Mouse (Mus musculus) kidney, embryonic 15.5 days (tissue): Measurements from ENCODE around the gene Nfkbia. TPM values are rescaled to one million over a fixed set of nuclear protein-coding genes. Genes with fewer than 3 reads are reported as not detected.

Source experiments
- ATAC-seq: fragments of 200-750 bp; cut with Nextera tagmentation; replicated peaks from 2 replicates; pipeline ENCODE4 v1.8.0; 2017; ENCODE audit warnings: moderate TSS enrichment; ENCODE audit not compliant: low FRiP score
- H3K27ac ChIP-seq: fragments of 300-500 bp; sonication (generic); 2 replicates; pipeline ENCODE4 v1.5.1; 2015; ENCODE audit warnings: mild to moderate bottlenecking, inconsistent platforms
- H3K27me3 ChIP-seq: fragments of 300-500 bp; sonication (generic); 2 replicates; pipeline ENCODE4 v1.6.1; 2015; ENCODE audit warnings: inconsistent platforms
- H3K36me3 ChIP-seq: fragments of 300-500 bp; sonication (generic); 2 replicates; pipeline ENCODE4 v1.6.1; 2015; ENCODE audit warnings: inconsistent platforms
- H3K4me1 ChIP-seq: fragments of 300-500 bp; sonication (generic); 2 replicates; pipeline ENCODE4 v1.6.1; 2015; ENCODE audit warnings: inconsistent platforms
- H3K4me2 ChIP-seq: fragments of 300-500 bp; sonication (generic); 2 replicates; pipeline ENCODE4 v1.6.1; 2015; ENCODE audit warnings: moderate library complexity, mild to moderate bottlenecking, inconsistent platforms
- H3K4me3 ChIP-seq: fragments of 300-500 bp; sonication (generic); replicated peaks from 2 replicates; pipeline ENCODE4 v1.5.1; 2015; ENCODE audit warnings: mild to moderate bottlenecking, inconsistent platforms
- H3K9ac ChIP-seq: fragments of 300-500 bp; sonication (generic); 2 replicates; pipeline ENCODE4 v1.6.1; 2015; ENCODE audit warnings: mild to moderate bottlenecking, inconsistent platforms
- H3K9me3 ChIP-seq: fragments of 300-500 bp; sonication (generic); replicated peaks from 2 replicates; pipeline ENCODE4 v1.6.1; 2016; ENCODE audit warnings: inconsistent platforms
- WGBS: fragments of 180-500 bp; shearing (Covaris S2); methylation state at CpG from one replicate; pipeline ENCODE4 v1.1.7; 2015; ENCODE audit warnings: mixed read lengths; 5-methylcytosine and 5-hydroxymethylcytosine counted together
- polyA plus RNA-seq: library from polyadenylated mRNA; unstranded; fragments of >200 nt; fragmentation: Nextera tagmentation; extraction: Ambion mirVana; gene quantifications from 2 replicates; pipeline ENCODE4 v1.2.1, GENCODE M21; 2015

The Nfkbia gene
- polyA plus RNA-seq, 1 experiment from 2014 or later, result 78.2 TPM

- H3K4me3 ChIP-seq, result no peak overlapping the region
- H3K36me3 ChIP-seq, result no peaks in the 10 kb centered on the region
- H3K9me3 ChIP-seq, result no peaks in the 10 kb centered on the region
- no peaks in the 10 kb centered on the region for H3K27me3 ChIP-seq
- peaks cover 26% of the 10 kb centered on the region for H3K4me1 ChIP-seq
- 17% methylated on average over 8 of the region's 8 CpGs for WGBS
- H3K4me2 ChIP-seq, result no peak overlapping the region
- ATAC-seq, result peak; percentile 77
- 0 out of 2 replicates have a peak overlapping the region, but pooled peaks have one; percentile 30 for H3K27ac ChIP-seq
- H3K9ac ChIP-seq, result no peak overlapping the region
These were observed 18.9 kb downstream of the Nfkbia start for GRCm38 (mm10) chr12:55473250-55474208.

- no peaks in the 10 kb centered on the region for H3K36me3 ChIP-seq
- ATAC-seq, result no peak
These were observed 21.1 kb downstream of the Nfkbia start for GRCm38 (mm10) chr12:55471344-55471743.

DNA sequence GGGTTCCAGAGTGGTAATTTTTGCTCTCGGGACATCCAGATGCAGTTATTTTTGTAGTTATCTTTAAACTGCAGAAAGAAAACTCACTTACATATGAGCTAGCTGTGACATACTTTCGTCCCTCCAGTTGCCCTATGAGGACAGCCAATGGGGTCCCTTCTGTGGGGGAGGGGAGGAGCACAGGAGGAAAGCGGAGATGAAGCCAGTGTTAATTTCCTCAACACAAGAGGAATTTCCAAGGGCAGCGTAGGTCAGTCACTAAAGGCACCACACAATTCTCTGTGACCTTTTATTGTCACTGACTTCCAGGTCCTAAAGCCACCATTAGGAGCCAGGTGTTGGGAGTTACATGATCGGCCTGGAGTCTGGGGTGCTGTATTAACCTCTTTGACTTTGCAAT is 22.0 kb downstream of the Nfkbia start:
- ATAC-seq, result no peak
- no peak overlapping the region for H3K4me3 ChIP-seq
- H3K9ac ChIP-seq, result no peak overlapping the region

More at GRCm38 (mm10) chr12:55471344-55471743, 21.1 kb downstream of the Nfkbia start:
- Histone ChIP-seq H3K4me3 (no peak overlapping the region), H3K4me2 (no peak overlapping the region), H3K9ac (no peak overlapping the region), H3K4me1 (peaks cover 43% of the 10 kb centered on the region), H3K9me3 (no peaks in the 10 kb centered on the region), H3K27me3 (no peaks in the 10 kb centered on the region), H3K27ac (no peak overlapping the region)
- WGBS, result 82% methylated on average over 9 of the region's 9 CpGs

DNA sequence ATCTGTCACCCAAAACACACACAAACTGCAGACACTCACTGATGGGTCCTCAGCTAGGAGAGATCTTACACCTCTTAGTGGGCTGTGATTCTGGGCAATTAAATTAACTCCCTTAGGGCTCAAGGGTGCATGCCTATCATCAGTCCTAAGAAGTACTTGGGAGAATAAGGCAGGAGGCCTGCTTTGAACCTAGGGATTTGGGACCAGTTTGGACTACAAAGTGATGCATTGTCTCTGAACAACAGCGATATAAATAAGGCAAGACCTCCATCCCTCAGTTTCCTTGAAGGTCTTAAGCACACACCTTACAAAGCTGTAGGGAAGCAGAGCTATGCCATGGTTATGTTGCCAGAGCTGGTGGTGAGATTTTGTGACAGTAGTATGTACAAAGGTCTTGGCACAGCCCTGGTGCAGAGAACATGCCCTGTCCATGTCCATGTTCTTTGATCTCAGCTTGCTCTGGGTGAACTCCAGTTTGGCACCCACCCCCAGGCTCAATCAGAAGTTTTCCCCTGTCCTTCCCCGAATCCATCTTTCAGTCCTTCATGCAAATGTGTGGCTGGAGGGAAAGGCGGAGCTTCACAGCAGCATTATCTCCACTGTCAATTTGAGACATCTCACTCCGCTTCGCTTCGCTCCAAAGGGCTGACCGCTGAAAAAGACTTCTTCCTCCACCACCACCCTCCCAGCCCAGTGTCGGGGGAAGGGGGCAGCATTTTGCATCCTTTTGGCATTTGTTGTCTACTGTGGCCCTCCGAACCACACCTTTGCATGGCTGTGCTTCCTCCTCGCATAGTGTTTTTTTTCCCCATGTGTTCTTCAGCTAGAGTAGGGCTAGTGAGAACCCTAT is 24.9 kb downstream of the Nfkbia start:
- H3K4me1 ChIP-seq, result peaks cover 64% of the 10 kb centered on the region
- no peaks in the 10 kb centered on the region for H3K36me3 ChIP-seq
- no peak overlapping the region for H3K27ac ChIP-seq
- no peak for ATAC-seq
- no peak overlapping the region for H3K4me2 ChIP-seq
- no peak overlapping the region for H3K4me3 ChIP-seq
- no peak overlapping the region for H3K9ac ChIP-seq
- no peaks in the 10 kb centered on the region for H3K27me3 ChIP-seq
- WGBS, result 57% methylated on average over 10 of the region's 10 CpGs
- H3K9me3 ChIP-seq, result no peaks in the 10 kb centered on the region

More for the DNA sequence above, 22.0 kb downstream of the Nfkbia start:
- 31% methylated on average over 5 of the region's 5 CpGs for WGBS
- H3K36me3 ChIP-seq, result no peaks in the 10 kb centered on the region
- H3K4me1 ChIP-seq, result peaks cover 52% of the 10 kb centered on the region
- H3K4me2 ChIP-seq, result no peak overlapping the region
- no peaks in the 10 kb centered on the region for H3K27me3 ChIP-seq
- H3K27ac ChIP-seq, result no peak overlapping the region
- no peaks in the 10 kb centered on the region for H3K9me3 ChIP-seq

- Histone ChIP-seq H3K27ac (0 out of 2 replicates have a peak overlapping the region, but pooled peaks have one; percentile 46), H3K36me3 (no peaks in the 10 kb centered on the region), H3K9me3 (no peaks in the 10 kb centered on the region), H3K4me1 (peaks cover 69% of the 10 kb centered on the region), H3K4me3 (no peak overlapping the region), H3K4me2 (no peak overlapping the region), H3K9ac (no peak overlapping the region), H3K27me3 (no peaks in the 10 kb centered on the region)
- ATAC-seq, result no peak
- WGBS, result 56% methylated on average over 5 of the region's 5 CpGs
These were observed 25.6 kb downstream of the Nfkbia start for GRCm38 (mm10) chr12:55466816-55467215.

DNA sequence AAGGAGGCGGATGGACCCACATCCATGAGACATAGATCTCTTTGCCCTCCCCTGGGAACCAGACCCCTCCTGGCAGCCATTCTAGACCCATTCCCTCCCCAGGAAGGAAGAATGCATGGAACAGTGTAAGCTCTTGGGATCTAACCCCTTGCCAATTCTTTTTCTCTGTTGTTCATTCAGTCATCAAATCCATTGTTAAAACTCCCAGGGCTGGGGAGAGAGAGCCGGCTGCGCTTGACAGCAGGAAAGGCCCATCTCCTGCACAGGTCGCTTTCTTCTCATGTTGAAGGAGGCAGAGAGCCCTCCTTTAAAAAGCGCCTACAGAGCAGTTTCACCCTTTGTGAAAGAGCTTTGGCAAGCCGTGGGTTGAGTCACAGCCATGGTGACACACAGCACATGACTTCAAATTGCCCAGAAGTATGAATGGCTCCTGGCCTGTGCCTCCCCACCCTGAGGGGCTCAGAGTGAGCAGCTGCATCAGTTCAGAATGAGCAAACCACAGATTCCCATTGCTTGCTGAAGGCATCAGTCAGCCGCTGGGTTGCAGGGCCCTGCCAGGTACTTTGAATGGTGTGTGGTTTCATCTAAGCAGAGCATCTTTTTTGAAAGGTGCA is 26.3 kb downstream of the Nfkbia start:
- Histone ChIP-seq H3K4me3 (no peak overlapping the region), H3K27ac (peak overlapping the region; percentile 46), H3K4me2 (no peak overlapping the region), H3K27me3 (no peaks in the 10 kb centered on the region), H3K4me1 (peaks cover 75% of the 10 kb centered on the region), H3K36me3 (no peaks in the 10 kb centered on the region), H3K9me3 (no peaks in the 10 kb centered on the region), H3K9ac (no peak overlapping the region)
- no peak for ATAC-seq
- 74% methylated on average over 7 of the region's 7 CpGs for WGBS

GRCm38 (mm10) chr12:55465401-55465983 is 27.0 kb downstream of the Nfkbia start:
- 0 out of 2 replicates have a peak, but pooled peaks have one; percentile 23 for ATAC-seq
- H3K27me3 ChIP-seq, result no peaks in the 10 kb centered on the region
- H3K9me3 ChIP-seq, result no peaks in the 10 kb centered on the region
- H3K4me1 ChIP-seq, result peaks cover 77% of the 10 kb centered on the region
- WGBS, result 51% methylated on average over 17 of the region's 17 CpGs
- 0 out of 2 replicates have a peak overlapping the region, but pooled peaks have one; percentile 9 for H3K4me3 ChIP-seq
- H3K27ac ChIP-seq, result peak overlapping the region; percentile 87
- H3K36me3 ChIP-seq, result no peaks in the 10 kb centered on the region
- no peak overlapping the region for H3K9ac ChIP-seq
- peak overlapping the region; percentile 45 for H3K4me2 ChIP-seq

DNA sequence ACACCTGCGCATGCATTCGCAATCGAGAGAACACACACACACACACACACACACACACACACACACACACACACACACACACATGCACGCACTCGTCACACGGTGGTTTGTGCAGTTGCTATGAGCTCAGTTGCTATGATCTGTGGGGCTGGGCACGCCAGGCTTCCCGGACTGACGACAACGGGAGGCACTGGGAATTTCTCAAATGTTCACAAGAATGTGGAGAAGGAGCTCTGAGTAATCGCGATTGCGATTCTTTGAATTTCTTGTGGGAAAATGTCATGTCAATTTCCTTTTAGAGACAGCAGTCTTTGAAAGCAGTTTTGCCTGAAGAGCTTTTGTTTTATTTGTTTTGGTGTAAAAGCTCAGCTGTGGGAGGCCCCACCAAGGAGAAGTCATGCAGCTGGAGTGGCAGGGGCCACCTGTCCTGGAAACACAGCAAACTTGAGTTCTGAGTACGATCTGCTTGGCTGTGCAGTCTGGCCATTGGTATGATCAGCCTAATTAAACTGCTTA is 27.5 kb downstream of the Nfkbia start:
- H3K4me2 ChIP-seq, result peak overlapping the region; percentile 45
- peak; percentile 12; the same call in 1 of the 2 replicates for ATAC-seq
- H3K9me3 ChIP-seq, result no peaks in the 10 kb centered on the region
- no peak overlapping the region for H3K4me3 ChIP-seq
- no peaks in the 10 kb centered on the region for H3K36me3 ChIP-seq
- 49% methylated on average over 14 of the region's 14 CpGs for WGBS
- peak overlapping the region; percentile 87 for H3K27ac ChIP-seq
- no peaks in the 10 kb centered on the region for H3K27me3 ChIP-seq
- H3K9ac ChIP-seq, result no peak overlapping the region
- H3K4me1 ChIP-seq, result peaks cover 75% of the 10 kb centered on the region

DNA sequence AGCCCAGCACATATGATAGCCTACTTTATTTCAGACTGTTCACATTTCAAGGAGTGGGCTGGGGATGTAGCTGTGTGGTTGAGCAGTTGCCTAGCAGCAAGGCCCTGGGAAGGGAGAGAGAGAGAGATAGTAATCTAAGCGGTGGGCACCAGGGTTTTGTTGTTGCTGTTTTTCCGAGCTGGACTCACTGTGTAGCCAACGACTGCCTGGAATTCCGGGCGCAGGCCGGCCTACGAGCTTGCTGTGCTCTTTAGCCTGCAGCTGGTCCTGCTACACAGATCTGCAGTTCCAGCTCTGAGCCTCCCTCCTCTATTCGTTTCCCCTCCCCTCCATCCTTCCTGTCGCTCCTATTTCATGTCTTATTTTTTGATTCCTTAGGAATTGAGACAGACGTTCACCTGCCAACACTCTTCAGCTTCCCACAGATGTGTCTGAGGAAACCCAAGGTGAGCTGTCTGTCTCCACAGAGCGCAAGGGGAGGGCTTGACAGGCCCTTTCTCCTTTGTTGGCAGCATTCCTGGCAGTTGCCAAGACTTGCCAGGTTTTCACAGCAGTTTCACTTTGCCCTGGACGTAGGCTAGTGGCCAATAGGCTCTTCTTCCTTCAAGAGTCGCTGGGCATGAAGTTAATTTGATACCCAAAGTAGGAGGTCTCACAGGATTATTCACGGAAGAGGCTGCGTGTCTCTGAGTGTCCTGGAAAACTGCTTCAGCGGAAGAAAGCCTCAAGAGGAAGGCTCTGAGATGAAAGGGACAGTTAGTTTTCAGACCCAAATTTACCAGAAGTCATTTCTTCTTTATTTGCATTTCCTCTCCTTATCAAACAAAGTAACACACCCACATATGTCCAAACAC is 28.2 kb downstream of the Nfkbia start:
- 15% methylated on average over 16 of the region's 16 CpGs for WGBS
- peaks cover 74% of the 10 kb centered on the region for H3K4me1 ChIP-seq
- H3K4me3 ChIP-seq, result 0 out of 2 replicates have a peak overlapping the region, but pooled peaks have one; percentile 0
- H3K27me3 ChIP-seq, result no peaks in the 10 kb centered on the region
- peak overlapping the region; percentile 87 for H3K27ac ChIP-seq
- peak overlapping the region; percentile 45 for H3K4me2 ChIP-seq
- no peaks in the 10 kb centered on the region for H3K9me3 ChIP-seq
- peak; percentile 71 for ATAC-seq
- H3K9ac ChIP-seq, result 0 out of 2 replicates have a peak overlapping the region, but pooled peaks have one; percentile 12
- no peaks in the 10 kb centered on the region for H3K36me3 ChIP-seq

GRCm38 (mm10) chr12:55463087-55463486 is 29.4 kb downstream of the Nfkbia start:
- H3K9ac ChIP-seq, result no peak overlapping the region
- H3K36me3 ChIP-seq, result no peaks in the 10 kb centered on the region
- no peaks in the 10 kb centered on the region for H3K27me3 ChIP-seq
- ATAC-seq, result no peak
- H3K4me2 ChIP-seq, result no peak overlapping the region
- H3K27ac ChIP-seq, result peak overlapping the region; percentile 16; the same call in 1 of the 2 replicates
- 77% methylated on average over 5 of the region's 5 CpGs for WGBS
- H3K9me3 ChIP-seq, result no peaks in the 10 kb centered on the region
- no peak overlapping the region for H3K4me3 ChIP-seq
- H3K4me1 ChIP-seq, result peaks cover 73% of the 10 kb centered on the region
